Mouse (Mus musculus) kidney, adult 18-20 months (tissue): ENCODE data around the gene Bach2.

ENCODE experiments used
- DNase-seq: peaks from one replicate; pipeline ENCODE4 v3.0.0; 2021

The Bach2 gene

GRCm38 (mm10) chr4:32302668-32303067 lies 64.1 kb downstream of the Bach2 start:
- no peak for DNase-seq

DNA sequence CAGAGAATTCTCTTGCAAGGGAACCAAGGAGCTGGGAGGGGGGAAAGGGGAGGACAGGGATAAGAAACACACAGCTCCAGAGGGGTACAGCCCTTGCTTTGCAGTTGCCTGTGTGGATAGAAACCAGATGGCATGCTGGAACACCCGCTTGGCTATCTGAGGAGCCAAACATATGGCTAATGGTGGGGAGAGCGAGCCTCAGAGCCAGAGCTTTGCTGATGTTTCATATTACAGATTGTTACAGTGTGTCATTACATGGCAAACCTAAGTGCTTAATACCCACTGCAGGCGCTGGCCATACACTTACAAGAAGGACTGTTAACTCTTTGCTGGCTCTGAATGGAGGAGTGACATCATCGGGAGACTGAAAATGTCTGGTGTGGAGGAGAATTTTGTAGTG lies 64.5 kb downstream of the Bach2 start:
- DNase-seq = no peak

DNA sequence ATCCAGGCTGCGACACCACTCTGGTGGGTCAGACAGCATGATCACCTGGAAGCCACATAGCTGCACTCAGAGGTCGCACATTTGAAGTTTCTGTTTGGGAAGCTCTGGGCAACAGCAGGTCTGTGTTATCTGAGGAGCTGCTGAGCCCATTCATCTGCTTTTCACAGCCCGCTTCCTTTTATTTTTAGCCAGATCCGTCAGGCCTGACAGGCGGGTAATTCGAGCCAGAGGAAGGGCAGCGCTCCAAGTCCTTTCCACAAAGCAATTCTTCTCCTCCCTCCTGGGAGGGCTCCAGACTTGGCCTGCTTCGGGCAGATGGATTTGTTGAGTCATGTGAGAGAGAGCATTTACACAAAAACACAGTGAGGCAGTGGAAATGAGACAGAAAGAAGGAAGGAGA lies 65.1 kb downstream of the Bach2 start:
- DNase-seq = peak; percentile 88

DNA sequence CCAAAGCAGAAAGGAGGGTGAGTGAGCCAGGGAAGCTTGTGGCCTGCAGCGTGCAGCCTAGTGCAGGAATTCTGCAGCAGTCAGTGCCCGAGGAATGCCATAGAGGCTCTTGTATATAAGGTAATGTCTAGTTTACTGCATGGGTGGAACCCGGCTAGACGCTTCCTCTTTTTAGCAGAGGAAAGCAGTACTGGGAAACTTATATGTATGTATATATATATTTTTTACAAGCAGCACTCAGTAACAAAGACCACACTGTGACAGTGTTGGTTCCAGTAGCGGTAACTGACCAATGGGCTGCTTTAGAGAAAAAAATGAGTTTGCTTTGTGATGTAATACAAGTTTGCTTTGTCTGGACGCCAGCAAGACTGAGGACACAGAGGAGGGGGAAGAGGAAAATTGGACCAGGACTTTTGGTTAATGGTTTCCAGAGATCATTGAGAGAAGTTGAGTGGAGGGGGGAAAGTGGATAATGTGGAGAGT lies 65.7 kb downstream of the Bach2 start:
- DNase-seq = no peak

DNA sequence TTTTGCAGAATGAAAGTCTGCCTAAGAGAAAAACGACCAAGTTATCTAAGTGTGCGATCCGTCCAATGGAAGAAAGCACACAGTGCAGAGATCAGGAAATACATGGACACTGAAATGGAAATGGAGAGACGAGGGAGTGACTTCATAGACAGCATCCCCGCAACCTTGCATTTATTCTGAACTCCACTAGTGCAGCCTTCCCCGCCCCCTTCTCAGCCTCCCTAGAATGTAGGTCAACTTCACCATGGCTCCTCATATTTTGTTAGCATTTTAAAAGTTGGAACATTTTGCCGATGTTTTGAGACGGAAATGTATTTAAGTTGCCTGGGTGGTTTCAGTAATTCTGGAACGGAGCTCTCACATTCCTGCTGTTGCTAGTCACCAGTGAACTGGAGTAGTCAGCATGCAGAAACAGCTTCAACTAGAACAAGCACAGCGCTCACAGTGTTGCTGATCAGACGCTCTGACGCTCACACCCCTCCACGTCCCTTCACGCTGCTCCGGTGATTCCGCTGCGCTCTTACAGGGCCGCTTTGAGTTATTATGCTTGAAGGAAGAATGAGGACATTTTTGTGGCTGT lies 66.5 kb downstream of the Bach2 start:
- no peak for DNase-seq

DNA sequence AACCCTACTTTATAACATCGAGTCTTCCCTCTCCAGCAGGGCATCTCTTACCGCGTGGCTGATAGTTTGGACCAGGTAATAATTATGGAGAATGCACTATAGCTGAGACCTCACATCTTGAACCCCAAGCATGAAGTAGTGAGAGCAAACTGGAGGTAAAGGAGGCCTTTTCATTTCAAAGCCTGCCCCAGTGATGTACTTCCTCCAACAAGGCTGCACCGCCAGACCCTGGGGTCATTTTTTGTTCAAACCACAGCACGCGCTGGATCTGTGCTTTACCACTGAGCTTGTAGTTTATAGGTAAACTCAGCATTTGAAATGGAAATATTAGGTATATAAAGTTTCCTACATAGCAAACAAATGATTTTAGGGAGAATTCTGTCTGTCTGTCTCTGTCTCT lies 67.1 kb downstream of the Bach2 start:
- no peak for DNase-seq

DNA sequence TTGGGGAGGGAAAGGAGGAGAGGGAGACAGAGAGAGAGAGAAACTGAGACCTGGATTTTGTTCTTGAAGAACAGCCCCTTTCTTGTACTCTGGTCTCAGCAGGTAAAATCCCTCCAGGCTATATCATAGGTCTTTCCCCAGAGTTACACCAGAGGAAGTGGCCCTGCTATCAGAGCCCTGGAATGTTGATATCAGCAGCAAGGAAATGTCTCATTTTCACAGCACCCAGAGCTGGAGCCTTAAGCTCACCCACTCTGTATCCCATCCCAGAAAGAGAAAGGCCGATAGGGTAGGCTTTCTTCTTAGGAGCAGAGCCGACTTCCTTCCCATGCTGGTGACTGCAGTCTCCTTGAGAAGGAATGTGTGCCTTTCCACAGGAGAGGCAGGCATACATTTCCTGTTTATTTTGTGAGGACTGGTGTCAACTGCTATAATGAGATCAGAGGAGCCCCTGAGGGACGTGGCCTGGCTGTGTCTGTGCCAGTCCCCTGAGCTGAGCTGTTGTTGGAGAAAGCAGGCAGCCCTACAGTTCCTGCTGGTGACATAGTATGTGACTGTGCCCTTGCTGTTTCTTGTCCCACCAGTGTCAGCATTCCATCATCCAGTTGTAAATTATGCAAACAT lies 67.7 kb downstream of the Bach2 start:
- no peak for DNase-seq

- DNase-seq = no peak
These were observed 68.6 kb downstream of the Bach2 start for GRCm38 (mm10) chr4:32307215-32307614.

- DNase-seq = no peak
These were observed 73.8 kb downstream of the Bach2 start for GRCm38 (mm10) chr4:32312171-32312946.

GRCm38 (mm10) chr4:32314919-32315318 lies 76.3 kb downstream of the Bach2 start:
- DNase-seq = no peak

DNA sequence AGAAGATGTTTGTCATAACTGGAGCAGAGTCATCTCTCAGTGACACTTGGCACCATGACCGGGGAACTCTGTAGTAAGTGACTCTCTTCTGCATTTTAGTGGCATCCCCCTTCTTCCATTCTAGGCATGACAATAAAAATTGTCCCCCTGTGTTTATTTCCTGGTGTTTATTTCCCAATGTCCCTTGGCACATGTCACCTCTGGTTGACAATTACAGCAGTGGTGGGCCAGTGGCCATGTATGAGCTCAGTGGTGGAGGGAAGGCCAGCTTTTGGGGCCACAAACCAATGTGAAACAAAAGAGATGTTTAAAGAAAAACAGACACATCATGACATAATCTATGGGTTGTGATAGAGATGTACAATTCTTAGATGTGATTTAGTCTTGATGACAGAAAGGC lies 80.0 kb downstream of the Bach2 start:
- DNase-seq = no peak

DNA sequence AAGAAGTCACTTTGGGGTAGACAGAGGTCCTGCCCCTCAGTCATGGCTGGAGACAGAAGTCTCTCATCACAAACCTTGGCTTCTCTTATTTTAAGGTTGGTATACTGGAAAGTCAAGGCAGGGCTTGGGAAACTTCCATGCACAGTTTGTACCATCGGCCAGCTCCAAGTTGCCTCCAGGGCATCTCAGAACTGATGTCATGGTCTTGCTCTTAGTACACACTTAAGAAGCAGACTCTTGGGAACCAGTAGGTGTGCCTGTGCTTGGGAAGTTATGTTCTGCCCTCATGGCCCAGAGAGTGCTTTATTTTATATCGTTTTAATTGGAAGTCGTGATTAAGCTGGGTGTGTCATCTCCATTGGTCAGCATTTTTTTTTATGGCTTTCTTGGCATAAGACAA lies 80.7 kb downstream of the Bach2 start:
- DNase-seq = no peak

DNA sequence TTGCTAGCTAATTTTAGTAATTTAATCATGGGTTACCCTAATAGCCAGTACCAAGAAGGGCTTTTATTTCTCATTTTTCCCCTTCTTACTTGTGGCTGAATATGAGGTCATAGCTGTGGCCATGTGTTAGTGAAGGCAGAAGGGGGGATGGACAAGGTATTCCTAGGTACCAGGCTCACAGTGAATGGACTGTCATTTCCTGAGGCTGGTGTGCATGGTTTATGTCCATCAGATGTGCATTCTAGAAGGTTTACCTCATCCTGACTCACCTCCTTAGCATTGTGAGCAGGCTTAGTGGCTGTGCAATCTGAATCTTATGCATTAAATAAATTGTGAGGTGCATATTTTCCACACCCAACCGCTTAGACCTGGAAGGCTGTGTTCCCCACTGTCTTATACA lies 81.4 kb downstream of the Bach2 start:
- DNase-seq = no peak

- DNase-seq = no peak
These were observed 85.5 kb downstream of the Bach2 start for GRCm38 (mm10) chr4:32324111-32324510.

GRCm38 (mm10) chr4:32324967-32325366 lies 86.4 kb downstream of the Bach2 start:
- no peak for DNase-seq

DNA sequence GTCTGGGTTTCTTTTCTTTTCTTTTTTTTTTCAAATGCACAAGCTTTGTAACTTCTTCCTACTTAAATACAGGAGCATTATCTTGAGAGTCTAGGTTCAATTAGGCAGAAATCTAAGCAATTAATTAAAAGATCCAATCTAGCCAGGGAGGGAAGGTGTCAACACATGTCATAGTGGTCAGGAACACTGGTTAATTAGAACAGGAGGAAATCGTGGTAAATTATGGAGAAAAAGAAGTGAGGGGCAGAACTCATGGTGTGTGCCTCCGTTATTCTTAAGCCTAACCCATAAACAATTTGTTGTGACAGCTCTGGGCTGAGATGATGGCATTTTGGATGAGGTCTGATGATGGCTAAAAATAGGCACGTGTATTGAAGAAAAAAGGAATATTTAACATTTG lies 87.0 kb downstream of the Bach2 start:
- no peak for DNase-seq

- no peak for DNase-seq
These were observed 87.7 kb downstream of the Bach2 start for GRCm38 (mm10) chr4:32326279-32326678.

DNA sequence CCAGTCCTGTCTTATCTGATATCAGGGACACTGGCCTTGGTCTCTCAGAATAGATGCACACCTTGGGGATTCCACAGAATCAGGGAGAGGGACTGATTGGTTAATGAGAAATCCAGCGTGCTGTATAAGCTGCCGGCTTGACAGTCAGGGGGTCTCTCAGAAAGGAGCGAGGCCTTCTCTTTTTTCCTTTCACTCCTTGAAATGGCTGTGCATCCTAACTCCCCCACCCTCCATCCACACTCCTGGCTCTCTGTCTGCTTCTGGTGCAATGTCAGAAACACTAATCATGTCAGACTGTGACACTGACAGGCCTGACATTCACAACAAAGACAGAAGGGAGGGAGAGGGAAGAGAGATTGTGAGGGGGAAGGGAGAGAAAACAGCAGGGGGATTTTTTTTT lies 88.3 kb downstream of the Bach2 start:
- no peak for DNase-seq

DNA sequence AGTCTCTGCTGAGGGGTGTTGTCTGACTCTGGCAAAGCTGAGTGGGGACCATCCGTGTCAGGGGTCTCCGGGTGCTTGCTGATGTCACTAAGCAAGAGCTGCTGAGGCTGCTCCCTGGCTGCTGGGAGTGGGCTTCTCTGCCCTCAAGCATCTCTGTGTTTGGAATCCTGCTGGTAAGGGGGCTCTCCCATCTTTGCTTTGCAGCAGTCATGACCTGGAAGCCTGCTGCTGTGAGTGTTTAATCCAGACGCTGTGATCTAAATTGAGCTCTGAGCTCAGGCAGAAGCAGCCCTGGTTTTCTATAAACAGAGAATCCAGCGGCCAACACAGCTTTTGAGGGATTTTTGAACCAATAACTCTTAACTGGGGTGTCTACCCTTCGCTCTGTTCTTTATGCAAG lies 89.0 kb downstream of the Bach2 start:
- no peak for DNase-seq

DNA sequence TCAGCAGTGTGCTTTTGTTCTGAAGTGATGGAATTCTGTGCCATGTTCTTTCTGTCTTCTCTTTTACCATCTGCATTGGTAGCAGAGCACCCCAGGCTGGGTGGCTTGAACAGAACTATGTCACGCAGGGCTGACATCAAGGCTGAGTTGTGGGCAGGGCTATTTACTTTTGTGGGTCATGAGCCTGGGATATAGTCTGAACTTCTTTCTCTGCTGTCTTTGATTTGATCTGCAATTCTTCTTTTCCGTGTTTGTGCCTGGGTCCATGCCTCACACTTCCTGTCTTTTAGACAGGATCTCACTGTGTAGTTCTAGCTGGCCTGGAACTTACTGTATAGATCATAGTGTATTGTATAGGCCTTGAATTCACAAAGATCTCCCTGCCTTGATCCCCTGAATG lies 90.0 kb downstream of the Bach2 start:
- DNase-seq = no peak

- no peak for DNase-seq
These were observed 92.1 kb downstream of the Bach2 start for GRCm38 (mm10) chr4:32330584-32331314.

DNA sequence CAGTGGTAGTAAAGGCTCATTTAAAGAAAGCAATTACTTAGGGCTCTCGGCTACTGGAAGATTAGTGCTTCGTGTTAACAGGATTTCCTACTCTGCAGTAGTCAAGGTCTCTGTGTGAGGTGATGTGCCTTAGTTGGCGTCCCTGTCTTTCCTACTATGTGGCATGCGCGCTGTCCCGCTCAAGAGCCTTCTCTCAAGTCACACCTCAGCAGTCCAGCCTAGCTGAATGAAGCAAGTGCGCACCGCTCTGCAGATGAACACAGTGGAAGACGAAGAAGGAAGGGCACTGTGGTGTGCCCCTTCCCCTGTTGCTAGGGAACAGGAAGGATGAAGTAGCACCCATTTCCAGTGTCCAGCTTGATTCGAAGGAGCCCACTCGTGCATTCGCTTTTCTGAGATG lies 93.4 kb downstream of the Bach2 start:
- DNase-seq = no peak

- DNase-seq = no peak
These were observed 95.5 kb downstream of the Bach2 start for GRCm38 (mm10) chr4:32334131-32334530.

DNA sequence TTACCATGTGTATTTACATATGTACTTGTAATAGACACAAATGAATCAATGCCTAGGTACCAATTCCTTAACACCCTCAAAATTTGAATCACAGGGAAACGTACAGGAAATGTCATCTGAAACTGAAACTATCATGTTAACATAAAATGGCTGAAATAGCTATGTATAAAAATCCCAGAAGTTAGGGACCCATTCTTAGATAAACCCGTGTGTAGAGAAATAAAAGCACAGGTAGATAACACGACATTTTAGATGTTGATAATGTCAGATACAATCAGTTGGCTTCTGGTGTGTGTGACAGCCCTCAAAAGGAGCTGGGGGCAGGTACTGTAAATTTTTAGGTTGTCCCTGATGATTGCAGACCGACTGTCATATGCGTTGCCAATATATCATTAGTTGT lies 96.2 kb downstream of the Bach2 start:
- DNase-seq = no peak
